Mouse (Mus musculus) gastrocnemius, postnatal 10 days (tissue): ENCODE results near the gene Hpcal1. TPM values are rescaled to one million over a fixed set of nuclear protein-coding genes. Genes with fewer than 3 reads are reported as not detected.

ENCODE experiments used
- DNase-seq: peaks from one replicate; pipeline ENCODE4 v3.0.0; 2021; ENCODE audit warnings: mixed read lengths
- total RNA-seq, 2 experiments: library from RNA; stranded (reverse); gene quantifications; 2 replicates each; pipeline ENCODE4 v1.2.3; 2021

Hpcal1 gene
- total RNA-seq, 2 experiments from 2014 or later, result 13.9 to 14.0 TPM

GRCm38 (mm10) chr12:17686116-17686515, 4.5 kb upstream of the Hpcal1 start:
- DNase-seq, result no peak

GRCm38 (mm10) chr12:17688913-17689312, 1.7 kb upstream of the Hpcal1 start:
- no peak for DNase-seq

DNA sequence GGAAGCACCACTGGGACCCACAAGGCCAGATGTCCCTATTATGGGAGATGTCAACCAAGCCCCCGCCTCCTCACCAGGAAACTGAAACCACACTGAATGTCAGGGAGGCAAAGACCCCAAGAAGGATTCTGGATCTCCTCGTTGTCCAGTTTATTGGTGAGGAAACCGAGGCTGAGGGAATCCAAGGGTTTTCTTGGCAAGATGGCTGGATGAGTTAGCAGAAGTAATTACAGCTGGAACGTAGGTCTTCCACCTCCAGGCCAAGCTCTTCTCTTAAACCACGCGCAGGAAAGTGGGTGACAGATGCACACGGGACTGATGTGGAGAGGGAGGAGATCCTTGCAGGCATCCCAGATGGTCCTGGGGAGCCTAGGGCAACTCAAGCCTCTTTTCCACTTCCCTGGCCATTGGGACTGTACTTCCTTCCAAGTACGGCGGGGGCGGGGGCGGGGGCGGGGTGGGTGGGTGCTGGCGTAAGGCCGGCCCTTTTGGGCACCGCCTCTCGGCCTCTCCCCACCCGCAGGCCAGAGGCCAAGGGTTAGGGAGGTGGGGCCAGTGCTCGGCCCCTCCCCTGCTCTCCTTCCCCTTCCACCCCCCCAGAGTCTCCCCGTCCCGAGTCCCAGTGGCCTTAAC, 609 bp upstream of the Hpcal1 start:
- DNase-seq, result no peak

GRCm38 (mm10) chr12:17691320-17691876, 742 bp downstream of the Hpcal1 start:
- peak; percentile 33 for DNase-seq

- peak; percentile 20 for DNase-seq
These were observed 1.2 kb downstream of the Hpcal1 start for GRCm38 (mm10) chr12:17691891-17692321.

- no peak for DNase-seq
These were observed 1.7 kb downstream of the Hpcal1 start for GRCm38 (mm10) chr12:17692356-17692755.

DNA sequence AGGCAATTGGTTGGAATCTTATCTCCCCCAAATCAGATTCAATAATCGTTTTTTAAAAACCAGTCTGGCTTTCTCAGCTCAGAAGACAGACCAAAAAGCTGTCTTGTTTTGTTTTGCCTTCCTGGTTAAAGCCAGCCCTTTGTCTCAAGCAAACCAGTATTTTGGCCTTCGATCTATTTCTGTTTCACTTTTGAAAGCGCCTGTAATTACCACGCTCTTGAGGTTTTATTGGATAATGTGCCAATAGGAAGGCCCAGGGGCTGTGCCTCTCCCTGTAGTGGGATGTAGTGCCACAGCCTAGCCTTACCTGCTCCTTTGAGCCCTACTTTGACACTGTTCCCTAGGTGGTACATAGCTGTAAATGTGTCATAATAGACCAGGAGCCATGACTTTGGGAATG, 2.3 kb downstream of the Hpcal1 start:
- DNase-seq, result no peak

DNA sequence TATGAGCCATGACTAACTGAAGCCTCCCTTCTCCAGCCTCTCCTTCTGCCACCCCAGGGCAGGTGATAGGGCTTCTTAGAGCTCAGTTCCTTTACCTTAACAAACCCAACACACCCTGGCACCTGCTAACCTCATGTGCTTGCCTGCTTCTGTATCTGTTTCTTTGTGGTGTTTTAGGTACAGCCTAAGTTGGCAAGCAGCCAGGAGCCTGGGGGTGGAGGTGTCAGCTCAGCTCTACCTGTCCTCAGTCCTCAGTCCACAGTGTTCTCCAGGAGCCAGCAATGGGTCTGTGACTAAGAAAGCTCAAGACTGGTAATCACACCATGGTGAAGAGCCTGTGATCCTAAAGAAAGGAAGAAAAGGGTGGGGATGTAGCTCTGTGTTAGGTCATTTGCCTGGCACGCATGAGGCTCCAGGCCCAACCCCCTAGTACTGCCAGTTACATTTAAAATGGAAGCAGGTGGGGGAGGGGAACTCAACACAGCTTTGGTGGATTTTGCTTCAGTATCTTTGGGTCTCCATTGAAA, 4.0 kb downstream of the Hpcal1 start:
- DNase-seq, result no peak

GRCm38 (mm10) chr12:17696395-17696794, 5.7 kb downstream of the Hpcal1 start:
- no peak for DNase-seq

- no peak for DNase-seq
These were observed 8.3 kb downstream of the Hpcal1 start for GRCm38 (mm10) chr12:17698934-17699333.

DNA sequence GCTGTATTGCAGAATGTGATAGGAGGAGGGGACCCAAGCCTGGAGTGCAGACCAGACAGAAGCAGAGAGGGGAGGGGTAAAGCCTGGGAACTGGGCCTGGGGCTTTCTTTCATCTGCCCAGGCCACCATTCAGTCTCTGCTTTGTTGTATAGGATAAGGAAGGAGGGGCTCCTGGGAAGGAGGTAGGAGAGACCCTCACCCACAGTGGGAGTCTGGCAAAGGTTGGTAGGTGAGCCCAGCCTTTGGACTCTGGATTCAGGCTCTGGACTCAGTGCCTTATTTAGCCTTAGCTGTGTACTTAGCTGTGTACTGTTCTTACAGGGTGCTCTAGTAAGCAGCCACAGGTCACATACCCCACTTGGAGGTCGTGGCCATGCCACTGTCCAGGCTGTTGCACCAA, 8.8 kb downstream of the Hpcal1 start:
- no peak for DNase-seq

- no peak for DNase-seq
These were observed 10.6 kb downstream of the Hpcal1 start for GRCm38 (mm10) chr12:17701131-17701720.

- no peak for DNase-seq
These were observed 11.1 kb downstream of the Hpcal1 start for GRCm38 (mm10) chr12:17701795-17702194.

GRCm38 (mm10) chr12:17702257-17702943, 11.7 kb downstream of the Hpcal1 start:
- no peak for DNase-seq

GRCm38 (mm10) chr12:17702944-17703335, 12.3 kb downstream of the Hpcal1 start:
- no peak for DNase-seq

GRCm38 (mm10) chr12:17703866-17704265, 13.2 kb downstream of the Hpcal1 start:
- no peak for DNase-seq

DNA sequence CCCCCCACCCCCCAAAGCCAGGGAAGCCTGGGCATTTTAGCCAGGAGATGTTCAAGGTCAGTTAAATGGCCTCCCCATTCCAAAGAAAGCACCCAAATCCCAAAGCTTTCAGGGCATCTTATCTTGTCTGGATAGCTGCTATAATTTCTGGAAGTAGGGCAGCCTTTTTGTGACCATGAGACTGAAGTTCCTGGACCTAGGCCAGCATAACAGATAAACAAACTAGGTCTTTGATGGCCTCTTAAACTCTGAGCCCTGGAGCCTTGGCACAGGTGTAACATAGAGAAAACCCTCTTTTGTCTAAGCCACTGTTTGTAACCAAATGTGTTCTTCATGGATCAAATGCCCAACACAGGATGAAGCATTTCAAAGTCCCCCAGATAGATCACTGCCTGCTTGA, 16.8 kb downstream of the Hpcal1 start:
- no peak for DNase-seq

GRCm38 (mm10) chr12:17709451-17709850, 18.8 kb downstream of the Hpcal1 start:
- no peak for DNase-seq

DNA sequence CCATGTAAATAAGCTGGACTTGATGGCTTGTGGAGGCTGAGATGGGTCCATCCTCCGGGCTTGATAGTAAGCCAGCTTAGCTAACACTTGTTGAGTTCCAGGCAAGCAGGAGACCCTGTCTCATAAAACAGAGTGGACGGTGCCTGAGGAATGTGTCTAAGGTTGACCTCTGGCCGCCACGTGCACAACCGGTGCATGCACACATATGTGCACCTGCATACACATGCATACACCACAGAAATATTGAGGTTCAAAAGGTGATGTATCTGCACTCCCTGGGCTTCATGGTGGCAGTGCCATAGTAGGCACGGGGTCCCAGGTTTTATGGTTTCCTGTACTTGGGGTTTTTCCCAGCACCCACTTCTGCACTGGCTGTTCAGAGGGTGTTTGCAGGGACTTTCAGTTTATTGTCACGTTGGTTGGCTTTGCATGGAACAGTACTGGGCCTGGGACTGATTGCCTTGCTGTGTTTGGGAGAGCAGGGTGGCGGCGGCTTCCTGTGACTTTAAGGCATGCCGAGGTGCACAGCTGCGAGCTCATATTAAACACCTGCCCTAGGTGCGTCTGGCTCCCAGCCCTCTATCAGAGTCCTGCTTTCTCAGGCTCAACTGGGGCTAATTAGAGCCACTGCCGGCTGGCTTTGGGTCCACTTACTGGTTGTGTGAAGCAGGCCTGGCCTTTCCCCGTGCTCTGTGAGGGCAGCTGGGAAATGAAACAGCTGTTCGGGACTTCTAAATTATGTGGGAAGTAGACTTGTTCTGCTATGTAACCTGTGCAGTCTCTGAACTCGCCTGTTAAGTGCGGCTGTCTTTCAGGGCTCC, 19.5 kb downstream of the Hpcal1 start:
- DNase-seq, result no peak

- DNase-seq, result no peak
These were observed 20.1 kb downstream of the Hpcal1 start for GRCm38 (mm10) chr12:17710747-17711092.

- no peak for DNase-seq
These were observed 21.2 kb downstream of the Hpcal1 start for GRCm38 (mm10) chr12:17711731-17712388.

DNA sequence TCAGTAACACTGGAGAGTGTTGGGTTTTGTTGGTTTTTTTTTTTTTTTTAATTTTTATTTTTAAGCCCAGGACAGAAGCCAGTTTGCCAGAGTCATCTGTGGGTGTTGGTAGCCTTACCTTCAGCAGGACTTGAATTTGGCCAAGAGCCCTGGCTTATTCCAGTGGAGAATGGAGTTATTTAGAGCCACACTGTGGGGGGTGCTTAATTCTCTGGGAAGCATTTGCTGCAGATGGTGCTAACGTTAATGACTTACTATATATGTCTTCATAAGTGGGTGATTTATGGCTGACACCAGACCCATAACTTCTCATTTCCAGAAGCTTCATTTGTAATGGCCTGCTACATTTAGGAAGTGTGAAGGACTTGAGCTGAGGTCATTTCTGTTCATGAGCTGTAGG, 21.9 kb downstream of the Hpcal1 start:
- DNase-seq, result no peak
